Mouse (Mus musculus): Measurements from ENCODE around the gene Hspb6. TPM values are rescaled to one million over a fixed set of nuclear protein-coding genes. Genes with fewer than 3 reads are reported as not detected.

Hspb6 gene
- polyA plus RNA-seq, 1 experiment: 19.0 TPM

- no peak overlapping the region for H3K27ac ChIP-seq (ENCODE audit: control insufficient read depth, insufficient read depth, low read depth, low read length, poor library complexity)
- TF ChIP-seq POLR2A (IDR thresholded peaks at IDR 0.05; ENCODE audit: borderline replicate concordance, control insufficient read depth, low read depth, low read length) (no peak), CTCF (IDR thresholded peaks at IDR 0.05; ENCODE audit: control insufficient read depth, insufficient read depth, low read length) (no peak)
- peaks cover 1% of the 10 kb centered on the region; the same call in 1 of the 2 replicates for H3K4me1 ChIP-seq (ENCODE audit: control insufficient read depth, insufficient read depth, low read length)
- WGBS: 90% methylated on average over 13 of the region's 13 CpGs
- H3K4me3 ChIP-seq (replicated peaks; ENCODE audit: control insufficient read depth, low read depth, low read length): no peak overlapping the region
Observed at GRCm38 (mm10) chr7:30557901-30558514, 6.0 kb downstream of the Hspb6 start.

DNA sequence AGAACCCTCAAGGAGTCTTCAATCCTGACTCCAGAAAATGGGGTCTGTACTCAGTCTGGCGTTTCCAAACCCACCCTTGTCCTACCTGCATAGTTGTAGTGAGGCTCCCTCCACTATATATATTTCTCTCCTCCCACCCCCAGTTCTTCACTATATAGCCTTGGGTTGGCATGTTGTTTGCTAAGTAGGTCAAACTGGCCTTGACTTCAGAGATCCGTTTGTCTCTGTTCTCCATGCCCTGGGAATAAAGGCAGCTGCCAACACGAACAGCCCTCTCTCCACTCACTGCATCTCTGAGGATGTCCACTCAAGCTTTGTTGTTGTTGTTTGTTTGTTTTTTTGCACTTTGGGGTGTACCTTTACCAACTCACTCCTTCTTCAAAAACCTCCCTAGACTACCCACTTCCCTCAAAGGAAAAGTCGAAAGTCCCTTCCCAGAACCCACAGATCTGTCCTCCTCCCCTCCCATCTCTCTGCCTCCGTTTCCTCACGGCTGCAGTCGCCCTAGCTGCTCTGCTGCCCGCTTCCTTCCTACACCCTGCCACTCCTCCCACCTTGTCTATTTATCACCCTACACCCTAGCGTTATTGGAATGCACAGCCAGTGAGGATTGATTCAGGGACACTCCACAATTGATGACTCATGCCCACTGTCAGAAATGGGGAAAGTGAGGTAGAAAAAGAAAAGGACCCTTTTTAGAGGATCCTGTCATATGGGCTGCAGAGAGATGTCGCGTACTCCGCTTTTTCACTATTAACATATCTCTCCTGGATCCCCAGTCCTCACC is 6.9 kb downstream of the Hspb6 start:
- peaks cover 2% of the 10 kb centered on the region; the same call in 1 of the 2 replicates for H3K4me1 ChIP-seq (ENCODE audit: control insufficient read depth, insufficient read depth, low read length)
- TF ChIP-seq CTCF (IDR thresholded peaks at IDR 0.05; ENCODE audit: control insufficient read depth, insufficient read depth, low read length) (no peak), POLR2A (IDR thresholded peaks at IDR 0.05; ENCODE audit: borderline replicate concordance, control insufficient read depth, low read depth, low read length) (no peak)
- H3K27ac ChIP-seq (ENCODE audit: control insufficient read depth, insufficient read depth, low read depth, low read length, poor library complexity): peak overlapping the region; percentile 66
- peak overlapping the region; percentile 81 for H3K4me3 ChIP-seq (replicated peaks; ENCODE audit: control insufficient read depth, low read depth, low read length)
- 6% methylated on average over 12 of the region's 12 CpGs for WGBS

DNA sequence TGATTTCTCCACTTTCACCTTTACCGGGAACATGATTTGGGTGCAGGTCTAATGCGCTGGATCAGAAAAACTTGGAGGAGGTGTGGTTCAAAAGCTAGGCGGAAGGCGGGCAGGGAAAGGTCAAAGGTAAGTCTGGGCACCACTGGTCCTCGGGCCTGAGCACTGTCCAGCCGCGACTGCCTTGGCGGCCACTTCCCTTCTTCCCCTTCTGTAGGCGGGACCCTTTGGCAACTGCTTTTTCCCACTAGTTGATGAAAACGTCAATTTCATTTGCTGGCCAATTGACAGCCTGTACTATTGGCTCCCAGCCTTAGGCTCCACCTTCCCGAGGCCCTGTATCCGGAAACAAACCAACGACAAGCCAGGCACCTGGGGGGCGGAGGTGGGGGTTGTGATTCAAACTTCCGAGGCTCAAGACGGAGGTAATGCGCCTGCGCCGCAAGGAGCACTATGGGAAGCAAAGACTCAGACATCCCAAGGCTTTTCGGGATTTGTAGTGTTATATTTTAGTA is 7.5 kb downstream of the Hspb6 start, which contains the start of gene Lin37:
Lin37 (minus strand) TSS at position 396 of the 512 bp plus-strand sequence.
- H3K4me3 ChIP-seq (replicated peaks; ENCODE audit: control insufficient read depth, low read depth, low read length): peak within 1 kb of the TSS; percentile 81
- peaks cover 3% of the 10 kb centered on the region; the same call in 1 of the 2 replicates for H3K4me1 ChIP-seq (ENCODE audit: control insufficient read depth, insufficient read depth, low read length)
- H3K27ac ChIP-seq (ENCODE audit: control insufficient read depth, insufficient read depth, low read depth, low read length, poor library complexity): peak within 1 kb of the TSS; percentile 66
- WGBS: under 1% methylated on average over 20 of the region's 20 CpGs
- TF ChIP-seq POLR2A (IDR thresholded peaks at IDR 0.05; ENCODE audit: borderline replicate concordance, control insufficient read depth, low read depth, low read length) (peak; percentile 62; the same call in 1 of the 2 replicates), CTCF (IDR thresholded peaks at IDR 0.05; ENCODE audit: control insufficient read depth, insufficient read depth, low read length) (no peak)

DNA sequence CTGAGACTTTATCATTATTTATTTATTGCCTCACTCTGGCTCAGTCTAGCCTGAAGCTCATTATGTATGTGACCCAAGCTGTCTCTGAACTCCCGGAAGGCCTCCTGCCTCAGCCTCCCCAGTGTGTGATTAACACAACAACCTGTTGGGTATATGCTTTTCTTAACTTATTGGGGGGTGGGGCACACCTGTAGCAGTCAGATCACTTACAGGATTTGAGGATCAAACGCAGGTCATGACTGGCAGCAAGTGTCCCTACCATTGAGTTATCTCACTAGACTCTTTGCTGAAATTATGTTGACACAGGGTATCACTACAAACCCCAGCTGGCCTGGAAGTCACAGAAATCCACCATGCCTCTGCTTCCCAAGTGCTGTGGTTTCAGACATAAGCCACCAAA is 8.3 kb downstream of the Hspb6 start:
- Histone ChIP-seq H3K4me1 (ENCODE audit: control insufficient read depth, insufficient read depth, low read length) (peaks cover 3% of the 10 kb centered on the region; the same call in 1 of the 2 replicates), H3K27ac (ENCODE audit: control insufficient read depth, insufficient read depth, low read depth, low read length, poor library complexity) (no peak overlapping the region), H3K4me3 (replicated peaks; ENCODE audit: control insufficient read depth, low read depth, low read length) (no peak overlapping the region)
- TF ChIP-seq POLR2A (IDR thresholded peaks at IDR 0.05; ENCODE audit: borderline replicate concordance, control insufficient read depth, low read depth, low read length): no peak
- TF ChIP-seq CTCF (IDR thresholded peaks at IDR 0.05; ENCODE audit: control insufficient read depth, insufficient read depth, low read length): no peak
- WGBS: 81% methylated on average over 2 of the region's 2 CpGs

GRCm38 (mm10) chr7:30562526-30563116 is 10.6 kb downstream of the Hspb6 start:
- H3K4me1 ChIP-seq (ENCODE audit: control insufficient read depth, insufficient read depth, low read length): peaks cover 3% of the 10 kb centered on the region; the same call in 1 of the 2 replicates
- no peak for TF ChIP-seq CTCF (IDR thresholded peaks at IDR 0.05; ENCODE audit: control insufficient read depth, insufficient read depth, low read length)
- TF ChIP-seq POLR2A (IDR thresholded peaks at IDR 0.05; ENCODE audit: borderline replicate concordance, control insufficient read depth, low read depth, low read length): no peak
- peak overlapping the region; percentile 90 for H3K4me3 ChIP-seq (replicated peaks; ENCODE audit: control insufficient read depth, low read depth, low read length)
- peak overlapping the region; percentile 17 for H3K27ac ChIP-seq (ENCODE audit: control insufficient read depth, insufficient read depth, low read depth, low read length, poor library complexity)
- WGBS: under 1% methylated on average over 27 of the region's 27 CpGs

- H3K27ac ChIP-seq (ENCODE audit: control insufficient read depth, insufficient read depth, low read depth, low read length, poor library complexity): peak within 1 kb of the TSS; percentile 86
- peaks cover 3% of the 10 kb centered on the region; the same call in 1 of the 2 replicates for H3K4me1 ChIP-seq (ENCODE audit: control insufficient read depth, insufficient read depth, low read length)
- under 1% methylated on average over 45 of the region's 45 CpGs for WGBS
- H3K4me3 ChIP-seq (replicated peaks; ENCODE audit: control insufficient read depth, low read depth, low read length): peak within 1 kb of the TSS; percentile 90
- TF ChIP-seq POLR2A (IDR thresholded peaks at IDR 0.05; ENCODE audit: borderline replicate concordance, control insufficient read depth, low read depth, low read length) (peak; percentile 31; the same call in 1 of the 2 replicates), CTCF (IDR thresholded peaks at IDR 0.05; ENCODE audit: control insufficient read depth, insufficient read depth, low read length) (no peak)
Observed at GRCm38 (mm10) chr7:30563117-30563905, 11.3 kb downstream of the Hspb6 start, which contains the start of the genes U2af1l4, Gm49396 and Psenen. U2af1l4 (plus strand) TSS chr7:30563301. Gm49396 (plus strand) TSS chr7:30563344. Psenen (minus strand) TSS chr7:30563627.

- H3K4me3 ChIP-seq (replicated peaks; ENCODE audit: control insufficient read depth, low read depth, low read length): peak overlapping the region; percentile 90
- peak overlapping the region; percentile 86; the same call in 1 of the 2 replicates for H3K27ac ChIP-seq (ENCODE audit: control insufficient read depth, insufficient read depth, low read depth, low read length, poor library complexity)
- peaks cover 2% of the 10 kb centered on the region; the same call in 1 of the 2 replicates for H3K4me1 ChIP-seq (ENCODE audit: control insufficient read depth, insufficient read depth, low read length)
- WGBS: 35% methylated on average over 6 of the region's 6 CpGs
- no peak for TF ChIP-seq CTCF (IDR thresholded peaks at IDR 0.05; ENCODE audit: control insufficient read depth, insufficient read depth, low read length)
- no peak for TF ChIP-seq POLR2A (IDR thresholded peaks at IDR 0.05; ENCODE audit: borderline replicate concordance, control insufficient read depth, low read depth, low read length)
Observed at GRCm38 (mm10) chr7:30563906-30564280, 11.9 kb downstream of the Hspb6 start.
